Mouse (Mus musculus): ENCODE data around the gene Tmem59l.

Tmem59l gene

GRCm38 (mm10) chr8:70507027-70507393, 19.9 kb upstream of the Tmem59l start:
- DNase-seq (ENCODE audit: low spot score) = no peak

- DNase-seq (ENCODE audit: low spot score) = peak; percentile 97
These were observed 19.3 kb upstream of the Tmem59l start, which contains the start of gene Rex1bd for GRCm38 (mm10) chr8:70506328-70507026. Gene Rex1bd (minus strand): TSS chr8:70506752.

GRCm38 (mm10) chr8:70505698-70506327, 18.7 kb upstream of the Tmem59l start:
- DNase-seq (ENCODE audit: low spot score) = no peak

- peak; percentile 92 for DNase-seq (ENCODE audit: low spot score)
These were observed 17.7 kb upstream of the Tmem59l start for GRCm38 (mm10) chr8:70504851-70505250.

- peak; percentile 82 for DNase-seq (ENCODE audit: low spot score)
These were observed 17.1 kb upstream of the Tmem59l start for GRCm38 (mm10) chr8:70504291-70504716.

- DNase-seq (ENCODE audit: low spot score) = peak; percentile 84
These were observed 16.0 kb upstream of the Tmem59l start for GRCm38 (mm10) chr8:70503062-70503750.

GRCm38 (mm10) chr8:70502540-70502939, 15.4 kb upstream of the Tmem59l start:
- no peak for DNase-seq (ENCODE audit: low spot score)

- DNase-seq (ENCODE audit: low spot score) = no peak
These were observed 14.8 kb upstream of the Tmem59l start for GRCm38 (mm10) chr8:70501820-70502529.

- no peak for DNase-seq (ENCODE audit: low spot score)
These were observed 13.5 kb upstream of the Tmem59l start for GRCm38 (mm10) chr8:70500386-70501301.

- DNase-seq (ENCODE audit: low spot score) = no peak
These were observed 8.6 kb upstream of the Tmem59l start for GRCm38 (mm10) chr8:70495771-70496062.

GRCm38 (mm10) chr8:70495001-70495770, 8.0 kb upstream of the Tmem59l start:
- no peak for DNase-seq (ENCODE audit: low spot score)

GRCm38 (mm10) chr8:70494416-70494945, 7.3 kb upstream of the Tmem59l start:
- DNase-seq (ENCODE audit: low spot score) = no peak

GRCm38 (mm10) chr8:70493692-70494415, 6.7 kb upstream of the Tmem59l start:
- no peak for DNase-seq (ENCODE audit: low spot score)

GRCm38 (mm10) chr8:70492664-70493640, 5.8 kb upstream of the Tmem59l start, which contains the start of gene Crlf1:
Gene Crlf1 (plus strand): TSS chr8:70493158.
- DNase-seq (ENCODE audit: low spot score) = no peak

- no peak for DNase-seq (ENCODE audit: low spot score)
These were observed 3.8 kb upstream of the Tmem59l start for GRCm38 (mm10) chr8:70490880-70491495.

- DNase-seq (ENCODE audit: low spot score) = no peak
These were observed 3.1 kb upstream of the Tmem59l start for GRCm38 (mm10) chr8:70490061-70490879.

- DNase-seq (ENCODE audit: low spot score) = no peak
These were observed 2.4 kb upstream of the Tmem59l start for GRCm38 (mm10) chr8:70489576-70489975.

All from testis, postnatal 10 days (tissue).